Mouse (Mus musculus) forebrain, embryonic 13.5 days (tissue): ENCODE results near the gene Mms19. TPM values are rescaled to one million over a fixed set of nuclear protein-coding genes. Genes with fewer than 3 reads are reported as not detected.

Experiments
- ATAC-seq: fragments of 200-750 bp; cut with Nextera tagmentation; 2 replicates; pipeline ENCODE4 v1.8.0; 2017
- H3K27ac ChIP-seq: fragments of 300-500 bp; sonication (generic); 2 replicates; pipeline ENCODE4 v1.5.1; 2015; ENCODE audit warnings: inconsistent platforms, mild to moderate bottlenecking, moderate library complexity
- H3K27me3 ChIP-seq: fragments of 300-500 bp; sonication (generic); 2 replicates; pipeline ENCODE4 v1.6.1; 2015; ENCODE audit warnings: mild to moderate bottlenecking, inconsistent platforms
- H3K36me3 ChIP-seq: fragments of 300-500 bp; sonication (generic); 2 replicates; pipeline ENCODE4 v1.6.1; 2015; ENCODE audit warnings: mild to moderate bottlenecking, inconsistent platforms; ENCODE audit not compliant: poor library complexity, severe bottlenecking
- H3K4me1 ChIP-seq: fragments of 300-500 bp; sonication (generic); 2 replicates; pipeline ENCODE4 v1.6.1; 2015; ENCODE audit warnings: inconsistent platforms
- H3K4me2 ChIP-seq: fragments of 300-500 bp; sonication (generic); 2 replicates; pipeline ENCODE4 v1.6.1; 2015; ENCODE audit warnings: inconsistent platforms, mild to moderate bottlenecking, moderate library complexity
- H3K4me3 ChIP-seq: fragments of 300-500 bp; sonication (generic); 2 replicates; pipeline ENCODE4 v1.5.1; 2015; ENCODE audit warnings: mild to moderate bottlenecking, inconsistent platforms
- H3K9ac ChIP-seq: fragments of 300-500 bp; sonication (generic); 2 replicates; pipeline ENCODE4 v1.6.1; 2015; ENCODE audit warnings: mild to moderate bottlenecking, inconsistent platforms
- H3K9me3 ChIP-seq: fragments of 300-500 bp; sonication (generic); replicated peaks from 2 replicates; pipeline ENCODE4 v1.6.1; 2016; ENCODE audit warnings: inconsistent platforms
- WGBS: fragments of 180-500 bp; shearing (Covaris S2); methylation state at CpG from one replicate; pipeline ENCODE4 v1.1.7; 2015; 5-methylcytosine and 5-hydroxymethylcytosine counted together
- polyA plus RNA-seq: library from polyadenylated mRNA; unstranded; fragments of >200 nt; fragmentation: Nextera tagmentation; extraction: Ambion mirVana; gene quantifications from 2 replicates; pipeline ENCODE4 v1.2.1, GENCODE M21; 2015

The Mms19 gene
- polyA plus RNA-seq, 1 experiment from 2014 or later: 32.6 TPM

- H3K9me3 ChIP-seq: no peaks in the 10 kb centered on the region
- H3K27ac ChIP-seq: no peak overlapping the region
- no peaks in the 10 kb centered on the region for H3K36me3 ChIP-seq
- H3K4me2 ChIP-seq: no peak overlapping the region
- no peak overlapping the region for H3K9ac ChIP-seq
- WGBS: 88% methylated on average over 10 of the region's 10 CpGs
- no peaks in the 10 kb centered on the region for H3K27me3 ChIP-seq
- no peak for ATAC-seq
- H3K4me1 ChIP-seq: no peaks in the 10 kb centered on the region
- no peak overlapping the region for H3K4me3 ChIP-seq
These were observed 77.9 kb downstream of the Mms19 start for GRCm38 (mm10) chr19:41902848-41903593.

- no peak for ATAC-seq
- H3K27me3 ChIP-seq: no peaks in the 10 kb centered on the region
- no peaks in the 10 kb centered on the region for H3K9me3 ChIP-seq
- H3K9ac ChIP-seq: no peak overlapping the region
- H3K27ac ChIP-seq: 0 out of 2 replicates have a peak overlapping the region, but pooled peaks have one; percentile 21
- no peaks in the 10 kb centered on the region for H3K36me3 ChIP-seq
- H3K4me3 ChIP-seq: no peak overlapping the region
- peaks cover under 1% of the 10 kb centered on the region; the same call in 1 of the 2 replicates for H3K4me1 ChIP-seq
- 57% methylated on average over 2 of the region's 2 CpGs for WGBS
- H3K4me2 ChIP-seq: no peak overlapping the region
These were observed 79.3 kb downstream of the Mms19 start for GRCm38 (mm10) chr19:41901696-41902095.

GRCm38 (mm10) chr19:41900495-41901090 lies 80.4 kb downstream of the Mms19 start:
- Histone ChIP-seq H3K9ac (no peak overlapping the region), H3K27me3 (no peaks in the 10 kb centered on the region), H3K36me3 (no peaks in the 10 kb centered on the region), H3K4me3 (no peak overlapping the region), H3K27ac (no peak overlapping the region), H3K4me2 (no peak overlapping the region), H3K4me1 (peaks cover 6% of the 10 kb centered on the region), H3K9me3 (no peaks in the 10 kb centered on the region)
- 86% methylated on average over 8 of the region's 8 CpGs for WGBS
- no peak for ATAC-seq

- H3K4me2 ChIP-seq: no peak overlapping the region
- H3K4me1 ChIP-seq: peaks cover 18% of the 10 kb centered on the region
- no peak overlapping the region for H3K4me3 ChIP-seq
- no peak overlapping the region for H3K9ac ChIP-seq
- no peak for ATAC-seq
- WGBS: 45% methylated on average over 4 of the region's 4 CpGs
- H3K36me3 ChIP-seq: no peaks in the 10 kb centered on the region
- no peaks in the 10 kb centered on the region for H3K27me3 ChIP-seq
- H3K27ac ChIP-seq: no peak overlapping the region
- no peaks in the 10 kb centered on the region for H3K9me3 ChIP-seq
These were observed 82.1 kb downstream of the Mms19 start for GRCm38 (mm10) chr19:41898860-41899259.

- peak overlapping the region; percentile 61 for H3K9ac ChIP-seq
- H3K27ac ChIP-seq: no peak overlapping the region
- 20% methylated on average over 18 of the region's 18 CpGs for WGBS
- peaks cover 18% of the 10 kb centered on the region for H3K4me1 ChIP-seq
- peak overlapping the region; percentile 83 for H3K4me2 ChIP-seq
- H3K36me3 ChIP-seq: peaks cover under 1% of the 10 kb centered on the region; the same call in 1 of the 2 replicates
- no peaks in the 10 kb centered on the region for H3K27me3 ChIP-seq
- no peaks in the 10 kb centered on the region for H3K9me3 ChIP-seq
- peak overlapping the region; percentile 91 for H3K4me3 ChIP-seq
- ATAC-seq: peak; percentile 34; the same call in 1 of the 2 replicates
These were observed 84.6 kb downstream of the Mms19 start for GRCm38 (mm10) chr19:41896319-41896711.

- H3K4me2 ChIP-seq: peak within 1 kb of the TSS; percentile 83
- H3K4me3 ChIP-seq: peak within 1 kb of the TSS; percentile 91
- H3K27me3 ChIP-seq: no peaks in the 10 kb centered on the region
- H3K36me3 ChIP-seq: peaks cover 7% of the 10 kb centered on the region
- ATAC-seq: peak; percentile 99
- 2% methylated on average over 46 of the region's 46 CpGs for WGBS
- H3K9me3 ChIP-seq: no peaks in the 10 kb centered on the region
- H3K4me1 ChIP-seq: peaks cover 18% of the 10 kb centered on the region
- H3K9ac ChIP-seq: peak within 1 kb of the TSS; percentile 68
- no peak within 1 kb of the TSS for H3K27ac ChIP-seq
These were observed 85.3 kb downstream of the Mms19 start, which contains the start of gene Rrp12 for GRCm38 (mm10) chr19:41895460-41896318. Rrp12 (minus strand) TSS chr19:41896173.

- H3K27me3 ChIP-seq: no peaks in the 10 kb centered on the region
- ATAC-seq: no peak
- no peak overlapping the region for H3K27ac ChIP-seq
- no peaks in the 10 kb centered on the region for H3K9me3 ChIP-seq
- WGBS: 54% methylated on average over 7 of the region's 7 CpGs
- peak overlapping the region; percentile 68 for H3K9ac ChIP-seq
- peaks cover 18% of the 10 kb centered on the region for H3K4me1 ChIP-seq
- peak overlapping the region; percentile 83 for H3K4me2 ChIP-seq
- H3K36me3 ChIP-seq: peaks cover 14% of the 10 kb centered on the region
- H3K4me3 ChIP-seq: peak overlapping the region; percentile 91
These were observed 86.0 kb downstream of the Mms19 start for GRCm38 (mm10) chr19:41894959-41895358.

Other genes starting within 250 kb of the Mms19 start
- 13.9 and 14.4 TPM in 2 replicates for gene Slit1, start 237.5 kb downstream of the Mms19 start, polyA plus RNA-seq
- 20.4 and 21.5 TPM in 2 replicates for gene Arhgap19, start 179.1 kb downstream of the Mms19 start, polyA plus RNA-seq
- 25.7 and 27.3 TPM in 2 replicates for gene Frat1, start 151.2 kb downstream of the Mms19 start, polyA plus RNA-seq
- gene Frat2, start 133.0 kb downstream of the Mms19 start, polyA plus RNA-seq: 10.4 and 12.4 TPM in 2 replicates
- gene Rrp12, start 85.0 kb downstream of the Mms19 start, polyA plus RNA-seq: 15.8 and 18.1 TPM in 2 replicates
- 505 and 567 TPM in 2 replicates for gene Pgam1, start 69.2 kb downstream of the Mms19 start, polyA plus RNA-seq
- 83.2 and 86.5 TPM in 2 replicates for gene Exosc1, start 47.7 kb downstream of the Mms19 start, polyA plus RNA-seq
- 86.5 and 96.5 TPM in 2 replicates for gene Zdhhc16, start 47.7 kb downstream of the Mms19 start, polyA plus RNA-seq
- gene Ubtd1, start 606 bp upstream of the Mms19 start, polyA plus RNA-seq: 5.7 and 5.8 TPM in 2 replicates
- gene Ankrd2, start 54.8 kb upstream of the Mms19 start, polyA plus RNA-seq: 0.15 and 0.21 TPM in 2 replicates
- 0.79 and 1.1 TPM in 2 replicates for gene Hoga1, start 64.5 kb upstream of the Mms19 start, polyA plus RNA-seq
- not detected in 2 replicates for gene 4933411K16Rik, start 71.1 kb upstream of the Mms19 start, polyA plus RNA-seq
- gene Morn4, start 105.2 kb upstream of the Mms19 start, polyA plus RNA-seq: 114 and 118 TPM in 2 replicates
- gene Pi4k2a, start 109.3 kb upstream of the Mms19 start, polyA plus RNA-seq: 16.5 and 21.7 TPM in 2 replicates
- gene Avpi1, start 147.9 kb upstream of the Mms19 start, polyA plus RNA-seq: 10.1 and 10.3 TPM in 2 replicates
- 1.7 and 2.0 TPM in 2 replicates for gene Marveld1, start 166.2 kb upstream of the Mms19 start, polyA plus RNA-seq
- gene Zfyve27, start 182.8 kb upstream of the Mms19 start, polyA plus RNA-seq: 43.5 and 45.6 TPM in 2 replicates
- 0.21 TPM in 1 of 2 replicates, not detected in the other for gene Sfrp5, start 221.1 kb upstream of the Mms19 start, polyA plus RNA-seq